27 mouse cellular contexts compared by ENCODE assay signal in the genomic region with DNA sequence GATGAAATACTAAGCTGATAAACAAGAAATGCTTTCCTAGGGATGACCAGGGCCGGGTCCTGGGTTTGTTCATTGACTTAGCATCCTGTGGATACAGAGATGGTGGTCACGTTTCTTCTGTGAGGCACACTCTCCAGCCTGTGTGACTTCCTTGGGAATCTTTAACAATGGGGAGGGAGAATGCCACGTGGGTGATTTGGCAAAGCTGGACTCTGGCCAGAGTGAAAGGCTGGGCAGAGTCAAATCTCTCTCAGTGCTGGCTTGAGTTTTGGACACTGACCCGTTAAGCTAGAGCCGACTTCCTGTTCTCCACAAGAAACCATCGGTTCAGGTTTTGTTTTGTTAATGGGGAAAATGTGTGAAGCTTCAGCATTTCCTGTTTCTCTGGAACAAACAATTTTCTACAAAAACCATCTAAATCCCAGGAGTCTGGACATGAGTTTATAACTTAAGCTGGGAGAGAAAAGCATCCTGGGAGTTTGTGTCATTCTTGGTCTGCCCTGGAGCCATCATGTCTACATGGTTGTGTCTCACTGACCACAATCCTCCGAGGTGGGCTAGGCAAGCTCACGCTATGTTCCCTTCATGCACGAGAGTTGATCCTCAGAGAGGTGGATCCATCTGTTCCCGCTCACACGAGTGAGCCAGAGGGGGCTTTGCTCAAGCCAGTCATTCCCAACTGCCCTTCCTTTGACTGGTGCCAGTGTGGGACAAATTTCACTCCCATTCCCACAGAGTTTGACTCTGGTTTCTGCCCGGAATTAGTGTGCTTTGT.
A peak's percentile ranks its signal among the peaks of the same experiment; 100 is the strongest.
DNase-seq lines count a peak whose midpoint lies in the region; TF ChIP-seq lines count a peak whose summit lies in the region.
"Had no signal": no experiment of that assay in that cellular context is flagged by ENCODE, and none has a peak within 500 bp of the region (broad histone marks: within the 10 kb centered on the region; RNA-seq: fewer than 3 reads in every experiment).

No protein-coding gene starts in this region.

- no peak overlapping the region for H3K9ac ChIP-seq in liver, adult 2 months (ENCODE audit: low read depth, low read length)
- H3K9ac ChIP-seq: heart, embryonic 13.5 days; limb, embryonic 15.5 days; lung, embryonic 15.5 days; midbrain, embryonic 12.5 days; neural tube, embryonic 13.5 days had no signal

- TF ChIP-seq POLR2A in liver, adult 2 months (IDR thresholded peaks at IDR 0.05; ENCODE audit: extremely low read depth, insufficient read depth, low read length), result no peak

- no peaks in the 10 kb centered on the region for H3K27me3 ChIP-seq in liver, adult 2 months (ENCODE audit: control insufficient read depth, insufficient read depth, low read length)
- H3K27me3 ChIP-seq: CH12.LX; heart, embryonic 13.5 days; limb, embryonic 15.5 days; lung, embryonic 15.5 days; midbrain, embryonic 12.5 days; neural tube, embryonic 13.5 days had no signal

- no peak for TF ChIP-seq CTCF in liver, adult 2 months (IDR thresholded peaks at IDR 0.05; ENCODE audit: low read depth, low read length)

- intact Hi-C loops in heart, postnatal 25 days (cut with DNase I), result no loop called here

- H3K4me3 ChIP-seq in liver, adult 2 months (ENCODE audit: insufficient read depth, low read depth, low read length), result no peak overlapping the region
- H3K4me3 ChIP-seq: heart, adult 2 months; heart, embryonic 13.5 days; limb, embryonic 10.5 days; limb, embryonic 15.5 days; lung, embryonic 15.5 days; megakaryocyte, embryonic 14.5 days; midbrain, embryonic 12.5 days; myocyte; neural tube, embryonic 13.5 days had no signal

- no peaks in the 10 kb centered on the region for H3K36me3 ChIP-seq in liver, adult 2 months (ENCODE audit: control insufficient read depth, insufficient read depth, low read length)
- H3K36me3 ChIP-seq: heart, embryonic 13.5 days; limb, embryonic 10.5 days; limb, embryonic 15.5 days; lung, embryonic 15.5 days; midbrain, embryonic 12.5 days; neural tube, embryonic 13.5 days had no signal

- no peaks in the 10 kb centered on the region for H3K79me2 ChIP-seq in liver, adult 2 months (ENCODE audit: control insufficient read depth, insufficient read depth, low read length)

- no peak overlapping the region for H3K27ac ChIP-seq in liver, adult 2 months (replicated peaks; ENCODE audit: insufficient read depth, low read depth, low read length)
- H3K27ac ChIP-seq: heart, adult 2 months; heart, embryonic 13.5 days; limb, embryonic 10.5 days; limb, embryonic 15.5 days; lung, embryonic 15.5 days; midbrain, embryonic 12.5 days; neural tube, embryonic 13.5 days had no signal

- WGBS in liver, adult 2 months, result 68% methylated on average over 12 of the region's 12 CpGs

- no peaks in the 10 kb centered on the region for H3K4me1 ChIP-seq in liver, adult 2 months (ENCODE audit: control insufficient read depth, insufficient read depth, low read length)
- H3K4me1 ChIP-seq: heart, embryonic 13.5 days; limb, embryonic 10.5 days; limb, embryonic 15.5 days; lung, embryonic 15.5 days; midbrain, embryonic 12.5 days; neural tube, embryonic 13.5 days had no signal

- DNase-seq in heart, adult 11 months, result peak; percentile 76
- no peak for DNase-seq in heart, postnatal 25 days (ENCODE audit: low spot score)
- peak; percentile 31 for DNase-seq in liver, adult 2 months (ENCODE audit: extremely low read depth, low read depth, low spot score)
- DNase-seq in liver (no peak), R1 (ENCODE audit: low read depth, low spot score) (peak; percentile 12)
- DNase-seq in kidney, postnatal 25 days, result peak; percentile 51 to 68
- no peak for DNase-seq in thymus, postnatal 14 days
- DNase-seq in neural tube, embryonic 10.5 days (ENCODE audit: extremely low spot score, low spot score), result no peak
- DNase-seq: adrenal gland, postnatal 14 days; B cell, adult 2 months; cerebellum, adult 18-20 months; gastrocnemius, postnatal 36 days; heart, adult 2 months; heart, postnatal 14 days; layer of hippocampus, postnatal 36 days; lung, postnatal 4 days; thymus, adult 2 months; thymus, postnatal 4 days had no signal

Comparison
In these comparisons a context has a peak if more than half of its experiments do, and no peak if none do; other contexts are left out.
1. DNase-seq: peak in heart, adult 11 months (single experiment), liver, adult 2 months (single experiment), R1 (single experiment) and kidney, postnatal 25 days (2 of 2); none in heart, postnatal 25 days (single experiment), liver (single experiment), thymus, postnatal 14 days (single experiment) and neural tube, embryonic 10.5 days (single experiment).